Mouse (Mus musculus) gastrocnemius, postnatal 14 days (tissue): ENCODE measurements around the gene Scnn1b. TPM values are rescaled to one million over a fixed set of nuclear protein-coding genes. Genes with fewer than 3 reads are reported as not detected.

ENCODE experiments used
- DNase-seq: peaks from one replicate; pipeline ENCODE4 v3.0.0; 2021; ENCODE audit warnings: mixed read lengths
- intact Hi-C: fragments of 180-260 bp; cut with DNase I; formaldehyde crosslinking; loops from one replicate; pipeline ENCODE4 v1.15.1; 2025; ENCODE audit warnings: low total_unique reads
- total RNA-seq, 2 experiments: library from RNA; stranded (reverse); gene quantifications; 2 replicates each; pipeline ENCODE4 v1.2.3; 2021

The Scnn1b gene
- total RNA-seq, 2 experiments from 2014 or later, result 0.29 to 0.59 TPM

DNA sequence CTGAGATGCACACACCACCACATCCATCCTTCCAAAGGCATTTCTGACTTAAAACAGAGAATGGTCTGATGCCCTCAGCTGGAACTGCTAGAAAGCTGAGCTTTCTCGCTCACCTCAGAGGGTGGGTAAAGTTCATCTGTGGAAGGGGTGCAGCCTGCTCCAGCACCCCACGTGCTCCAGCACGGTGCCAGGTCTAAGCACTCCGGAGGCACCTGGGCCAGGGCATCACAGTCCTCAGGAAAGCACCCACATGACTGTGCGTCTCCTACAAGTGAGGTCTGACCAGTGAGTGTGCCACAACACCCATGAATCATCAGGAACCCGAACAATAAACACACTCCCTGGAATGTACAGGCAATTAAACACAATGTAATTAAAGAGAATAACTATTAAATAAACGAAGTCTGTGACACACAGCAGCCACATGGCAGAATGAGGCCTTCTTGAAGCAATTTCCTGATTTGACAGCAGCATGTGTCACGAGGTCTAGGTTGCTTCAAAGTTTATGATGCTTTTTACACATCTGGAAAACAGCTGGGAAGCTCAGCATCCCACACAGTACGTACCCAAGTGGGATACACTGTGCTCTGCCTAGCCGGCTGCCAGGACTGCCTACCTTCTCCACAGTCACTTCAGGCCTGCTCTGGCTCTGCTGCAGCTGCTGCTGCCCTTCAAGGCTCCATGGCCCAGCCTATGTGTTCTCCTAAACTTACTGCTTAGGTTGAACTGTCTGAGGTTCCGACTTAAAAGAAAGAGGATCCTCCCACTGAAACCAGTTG, 90.2 kb downstream of the Scnn1b start:
- no peak for DNase-seq
- intact Hi-C loops, result no loop called here

DNA sequence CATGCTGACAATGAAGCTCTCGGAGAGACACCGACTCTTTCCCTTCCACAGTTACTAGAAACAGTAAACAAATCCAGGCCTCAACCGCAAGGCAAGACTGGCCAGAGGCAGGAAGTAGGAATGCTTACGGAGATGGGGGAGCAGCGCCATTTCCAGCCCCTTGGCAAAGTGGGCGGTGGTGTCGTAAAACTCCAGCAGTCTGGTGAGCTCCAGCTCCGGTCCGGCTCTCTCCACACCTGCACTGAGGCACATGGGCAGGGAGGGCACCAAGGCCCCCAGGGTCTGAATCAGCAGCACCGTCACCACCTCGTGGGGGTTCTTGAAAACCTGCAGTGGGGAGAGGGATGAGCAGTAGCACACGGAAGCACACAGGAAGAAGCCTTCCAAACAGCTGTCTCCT, 91.0 kb downstream of the Scnn1b start:
- DNase-seq, result no peak
- intact Hi-C loops, result no loop called here

GRCm38 (mm10) chr7:121961913-121962570, 97.2 kb downstream of the Scnn1b start:
- DNase-seq, result no peak
- intact Hi-C loops, result loop anchor here (5.0 to 10.0 kb wide), 2 partner anchors 67 to 230 kb away; partner anchors contain the start of gene Scnn1g

- intact Hi-C loops, result loop anchor here (5.0 to 10.0 kb wide), 2 partner anchors 68 to 230 kb away; partner anchors contain the start of gene Scnn1g
- no peak for DNase-seq
Measured at GRCm38 (mm10) chr7:121962571-121962959, 97.7 kb downstream of the Scnn1b start.

DNA sequence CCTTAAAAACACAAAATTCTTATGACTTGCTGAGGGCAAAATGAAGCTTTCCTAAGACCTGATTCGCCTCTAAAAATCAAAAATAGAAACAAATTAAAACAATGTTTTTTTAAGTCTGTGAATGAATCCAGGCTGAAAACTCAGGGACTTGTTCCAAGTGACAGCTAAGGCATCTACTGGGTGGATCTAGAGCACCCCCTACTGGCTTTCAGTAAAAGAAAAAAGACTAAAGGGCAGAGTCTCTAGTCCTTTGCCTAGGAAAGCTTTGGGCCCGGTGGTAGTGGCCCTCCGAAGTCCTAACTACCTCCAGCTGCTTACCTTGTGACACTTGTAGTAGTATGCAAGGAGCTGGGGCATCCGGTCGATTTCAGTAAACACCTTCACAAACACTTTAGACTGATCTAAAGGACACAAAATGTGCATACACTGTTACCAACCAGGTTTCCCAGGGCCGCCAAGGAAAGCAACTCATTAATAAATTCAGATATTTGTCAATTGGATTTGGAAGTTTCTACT, 99.1 kb downstream of the Scnn1b start:
- no peak for DNase-seq
- intact Hi-C loops, result loop anchor here (5.0 to 10.0 kb wide), 2 partner anchors 69 to 232 kb away; partner anchors contain the start of gene Scnn1g

DNA sequence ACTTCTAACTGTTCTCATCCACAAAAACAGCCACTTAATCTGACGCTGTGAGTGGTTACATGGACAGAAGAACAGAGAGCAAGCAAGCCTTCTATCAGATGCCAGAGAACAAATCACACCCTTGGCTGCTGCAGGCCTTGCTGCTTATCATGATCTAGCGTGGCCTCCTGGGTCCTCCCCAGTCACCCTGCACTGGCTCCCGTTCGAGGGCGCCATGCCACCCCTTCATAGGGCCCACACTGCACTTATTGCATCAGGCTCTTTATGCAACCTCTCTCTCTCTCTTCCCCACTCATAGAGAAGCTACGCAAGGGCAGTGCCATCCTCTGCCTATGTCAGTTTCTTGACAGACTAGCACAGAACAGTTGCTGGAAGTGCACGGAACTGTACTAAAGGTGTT, 101.3 kb downstream of the Scnn1b start:
- no peak for DNase-seq
- intact Hi-C loops, result loop anchor here (10.0 kb wide), 1 partner anchor 71 kb away; no protein-coding TSS in a partner anchor

Other genes with a start within 250 kb of the Scnn1b start
- gene Usp31, start 157.8 kb upstream of the Scnn1b start, total RNA-seq, result 1 to 10 TPM; 4.3 to 4.6 TPM
- not detected for gene Scnn1g, start 130.6 kb upstream of the Scnn1b start, total RNA-seq
- gene Cog7, start 116.7 kb downstream of the Scnn1b start, total RNA-seq, result 1 to 10 TPM; 8.9 to 9.3 TPM
- 10 to 100 TPM; 15.6 to 19.2 TPM for gene Gga2, start 156.2 kb downstream of the Scnn1b start, total RNA-seq
- gene Ubfd1, start 202.1 kb downstream of the Scnn1b start, total RNA-seq, result 10 to 100 TPM; 25.5 to 25.7 TPM
- gene Ears2, start 202.2 kb downstream of the Scnn1b start, total RNA-seq, result 1 to 10 TPM; 8.3 to 9.6 TPM
- gene Ndufab1, start 236.8 kb downstream of the Scnn1b start, total RNA-seq, result 100 to 1,000 TPM; 675 to 794 TPM